Mouse (Mus musculus) CH12.LX (cell line): Measurements from ENCODE around the gene Snx5. TPM values are rescaled to one million over a fixed set of nuclear protein-coding genes. Genes with fewer than 3 reads are reported as not detected.

Experiments
- DNase-seq: peaks from one replicate; pipeline ENCODE4 v3.0.0-alpha.2; 2013; ENCODE audit errors: extremely low read depth
- H3K27ac ChIP-seq: 2 replicates; pipeline ENCODE4 v1.5.1; 2012; ENCODE audit warnings: low read depth, mild to moderate bottlenecking, control low read depth, moderate library complexity; ENCODE audit not compliant: insufficient read depth
- H3K27me3 ChIP-seq: replicated peaks from 2 replicates; pipeline ENCODE3; 2012; ENCODE audit warnings: inconsistent platforms
- H3K36me3 ChIP-seq, 2 experiments: replicated peaks in 1 of 2; 2 replicates each; pipeline versions ENCODE3 to v1.6.1; 2012; ENCODE audit warnings: inconsistent platforms in 1 of 2, low read length in 1 of 2, mild to moderate bottlenecking in 1 of 2, mixed read lengths in 1 of 2, moderate library complexity in 1 of 2; ENCODE audit not compliant: control insufficient read depth in 1 of 2, insufficient read depth in 1 of 2
- H3K4me1 ChIP-seq, 2 experiments: 2 replicates each; pipeline ENCODE4 v1.6.1; 2012; ENCODE audit warnings: inconsistent platforms in 1 of 2, moderate library complexity in 1 of 2; ENCODE audit not compliant: insufficient read depth in 2 of 2, control insufficient read depth in 1 of 2
- H3K4me2 ChIP-seq: 2 replicates; pipeline ENCODE4 v1.6.1; 2012; ENCODE audit warnings: low read depth, mild to moderate bottlenecking, control low read depth; ENCODE audit not compliant: poor library complexity, insufficient read depth, severe bottlenecking
- H3K4me3 ChIP-seq, 3 experiments: fragments of 150-350 bp in 1 of 3; sonication (generic) in 1 of 3; replicated peaks in 1 of 3; 2 replicates each; pipeline versions ENCODE3 to v1.5.1; 2011 to 2012; ENCODE audit warnings: low read depth in 2 of 3, low read length in 2 of 3, mild to moderate bottlenecking in 2 of 3, moderate library complexity in 2 of 3, control low read depth in 1 of 3, improper control_type of control experiment in 1 of 3, inconsistent platforms in 1 of 3, mixed read lengths in 1 of 3; ENCODE audit not compliant: poor library complexity in 1 of 3
- H3K79me2 ChIP-seq: replicated peaks from 2 replicates; pipeline ENCODE4 v1.6.1; 2012; ENCODE audit warnings: mild to moderate bottlenecking, moderate library complexity; ENCODE audit not compliant: control insufficient read depth, poor library complexity, insufficient read depth, severe bottlenecking; ENCODE audit errors: extremely low read depth
- H3K9ac ChIP-seq: 2 replicates; pipeline ENCODE4 v1.6.1; 2012; ENCODE audit warnings: low read depth, mild to moderate bottlenecking, control low read depth, moderate library complexity; ENCODE audit not compliant: insufficient read depth
- H3K9me3 ChIP-seq: replicated peaks from 2 replicates; pipeline ENCODE3; 2012; ENCODE audit warnings: low read length, inconsistent platforms, mixed read lengths
- BHLHE40 ChIP-seq: IDR thresholded peaks from 2 replicates; pipeline ENCODE4 v1.6.1; 2011; ENCODE audit warnings: mild to moderate bottlenecking, low read depth, low read length, improper control_type of control experiment
- CHD1 ChIP-seq: IDR thresholded peaks from 2 replicates; pipeline ENCODE4 v1.6.1; 2012; ENCODE audit warnings: low read depth, low read length, improper control_type of control experiment, inconsistent platforms
- CHD2 ChIP-seq: IDR thresholded peaks from 2 replicates; pipeline ENCODE4 v1.6.1; 2011; ENCODE audit warnings: low read length, improper control_type of control experiment
- CTCF ChIP-seq, 2 experiments: IDR thresholded peaks in 1 of 2; conservative IDR thresholded peaks in 1 of 2; 2 replicates each; pipeline ENCODE4 v1.5.1; 2011 to 2012; ENCODE audit warnings: low read depth in 2 of 2, low read length in 2 of 2, improper control_type of control experiment in 1 of 2, inconsistent platforms in 1 of 2, mild to moderate bottlenecking in 1 of 2, moderate library complexity in 1 of 2
- E2F4 ChIP-seq: IDR thresholded peaks from 2 replicates; pipeline ENCODE4 v1.6.1; 2011; ENCODE audit warnings: low read depth, low read length, improper control_type of control experiment; ENCODE audit not compliant: insufficient replicate concordance
- ELF1 ChIP-seq: IDR thresholded peaks from 2 replicates; pipeline ENCODE4 v1.6.1; 2014; ENCODE audit warnings: low read depth, mild to moderate bottlenecking, inconsistent platforms, low read length, improper control_type of control experiment
- EP300 ChIP-seq: IDR thresholded peaks from 2 replicates; pipeline ENCODE4 v1.6.1; 2011; ENCODE audit warnings: low read length, improper control_type of control experiment
- ETS1 ChIP-seq: conservative IDR thresholded peaks from 2 replicates; pipeline ENCODE4 v1.6.1; 2012; ENCODE audit warnings: low read depth, mild to moderate bottlenecking, inconsistent platforms, low read length, improper control_type of control experiment, moderate library complexity
- GABPA ChIP-seq: IDR thresholded peaks from 2 replicates; pipeline ENCODE4 v1.6.1; 2012; ENCODE audit warnings: low read depth, low read length, improper control_type of control experiment, inconsistent platforms; ENCODE audit not compliant: insufficient replicate concordance
- HCFC1 ChIP-seq: IDR thresholded peaks from 2 replicates; pipeline ENCODE4 v1.6.1; 2012; ENCODE audit warnings: low read depth, mild to moderate bottlenecking, inconsistent platforms, low read length, improper control_type of control experiment
- IRF4 ChIP-seq: IDR thresholded peaks from 2 replicates; pipeline ENCODE4 v1.6.1; 2014; ENCODE audit warnings: low read depth, mild to moderate bottlenecking, inconsistent platforms, low read length, improper control_type of control experiment
- JUN ChIP-seq: IDR thresholded peaks from 2 replicates; pipeline ENCODE4 v1.6.1; 2011; ENCODE audit warnings: low read depth, mild to moderate bottlenecking, low read length, improper control_type of control experiment, moderate library complexity; ENCODE audit not compliant: insufficient read depth
- JUND ChIP-seq: conservative IDR thresholded peaks from 2 replicates; pipeline ENCODE4 v1.6.1; 2011; ENCODE audit warnings: low read depth, low read length, improper control_type of control experiment
- KAT2A ChIP-seq: IDR thresholded peaks from 2 replicates; pipeline ENCODE4 v1.6.1; 2012; ENCODE audit warnings: low read length, improper control_type of control experiment, inconsistent platforms; ENCODE audit not compliant: insufficient replicate concordance
- MAFK ChIP-seq: IDR thresholded peaks from 2 replicates; pipeline ENCODE4 v1.6.1; 2011; ENCODE audit warnings: low read length, improper control_type of control experiment; ENCODE audit not compliant: insufficient replicate concordance
- MAX ChIP-seq: IDR thresholded peaks from 2 replicates; pipeline ENCODE4 v1.6.1; 2011; ENCODE audit warnings: low read length, improper control_type of control experiment
- MAZ ChIP-seq: IDR thresholded peaks from 2 replicates; pipeline ENCODE4 v1.6.1; 2012; ENCODE audit warnings: low read depth, mild to moderate bottlenecking, inconsistent platforms, low read length, improper control_type of control experiment, moderate library complexity
- MEF2A ChIP-seq: IDR thresholded peaks from 2 replicates; pipeline ENCODE4 v1.6.1; 2014; ENCODE audit warnings: low read depth, mild to moderate bottlenecking, inconsistent platforms, low read length, improper control_type of control experiment, borderline replicate concordance
- MXI1 ChIP-seq: IDR thresholded peaks from 2 replicates; pipeline ENCODE4 v1.6.1; 2011; ENCODE audit warnings: mild to moderate bottlenecking, low read depth, low read length, improper control_type of control experiment
- MYC ChIP-seq: IDR thresholded peaks from 2 replicates; pipeline ENCODE4 v1.6.1; 2011; ENCODE audit warnings: low read depth, mild to moderate bottlenecking, improper control_type of control experiment, low read length
- NELFE ChIP-seq: IDR thresholded peaks from 2 replicates; pipeline ENCODE4 v1.6.1; 2011; ENCODE audit warnings: low read depth, low read length, improper control_type of control experiment
- NRF1 ChIP-seq: IDR thresholded peaks from 2 replicates; pipeline ENCODE4 v1.6.1; 2014; ENCODE audit warnings: low read depth, mild to moderate bottlenecking, inconsistent platforms, low read length, improper control_type of control experiment, moderate library complexity
- PAX5 ChIP-seq: IDR thresholded peaks from 2 replicates; pipeline ENCODE4 v1.6.1; 2012; ENCODE audit warnings: low read length, inconsistent platforms, mixed read lengths
- POLR2A ChIP-seq: IDR thresholded peaks from 2 replicates; pipeline ENCODE4 v1.6.1; 2011; ENCODE audit warnings: low read depth, mild to moderate bottlenecking, improper control_type of control experiment, low read length
- POLR2AphosphoS2 ChIP-seq: IDR thresholded peaks from 2 replicates; pipeline ENCODE4 v1.6.1; 2011; ENCODE audit warnings: low read depth, low read length, improper control_type of control experiment
- RAD21 ChIP-seq: IDR thresholded peaks from 2 replicates; pipeline ENCODE4 v1.6.1; 2011; ENCODE audit warnings: low read depth, mild to moderate bottlenecking, low read length, improper control_type of control experiment, moderate library complexity
- RCOR1 ChIP-seq: conservative IDR thresholded peaks from 2 replicates; pipeline ENCODE4 v1.6.1; 2012; ENCODE audit warnings: low read depth, mild to moderate bottlenecking, inconsistent platforms, low read length, improper control_type of control experiment
- SIN3A ChIP-seq: IDR thresholded peaks from 2 replicates; pipeline ENCODE4 v1.6.1; 2012; ENCODE audit warnings: low read length, improper control_type of control experiment, inconsistent platforms
- SMC3 ChIP-seq: IDR thresholded peaks from 2 replicates; pipeline ENCODE4 v1.6.1; 2011; ENCODE audit warnings: low read depth, low read length, improper control_type of control experiment
- TBP ChIP-seq: conservative IDR thresholded peaks from 2 replicates; pipeline ENCODE4 v1.6.1; 2011; ENCODE audit warnings: low read depth, low read length, improper control_type of control experiment
- TCF12 ChIP-seq: IDR thresholded peaks from 2 replicates; pipeline ENCODE4 v1.6.1; 2014; ENCODE audit warnings: low read depth, mild to moderate bottlenecking, inconsistent platforms, low read length, improper control_type of control experiment
- UBTF ChIP-seq: IDR thresholded peaks from 2 replicates; pipeline ENCODE4 v1.6.1; 2012; ENCODE audit warnings: low read depth, mild to moderate bottlenecking, inconsistent platforms, low read length, improper control_type of control experiment, moderate library complexity
- USF1 ChIP-seq: IDR thresholded peaks from 2 replicates; pipeline ENCODE4 v1.6.1; 2014; ENCODE audit warnings: low read depth, mild to moderate bottlenecking, inconsistent platforms, low read length, improper control_type of control experiment
- USF2 ChIP-seq: conservative IDR thresholded peaks from 2 replicates; pipeline ENCODE4 v1.6.1; 2011; ENCODE audit warnings: low read depth, low read length, improper control_type of control experiment
- ZC3H11A ChIP-seq: IDR thresholded peaks from 2 replicates; pipeline ENCODE4 v1.6.1; 2012; ENCODE audit warnings: low read depth, mild to moderate bottlenecking, inconsistent platforms, low read length, improper control_type of control experiment
- ZKSCAN1 ChIP-seq: IDR thresholded peaks from 2 replicates; pipeline ENCODE4 v1.6.1; 2012; ENCODE audit warnings: low read depth, inconsistent platforms, low read length, improper control_type of control experiment, borderline replicate concordance
- ZMIZ1 ChIP-seq: IDR thresholded peaks from 2 replicates; pipeline ENCODE4 v1.6.1; 2012; ENCODE audit warnings: low read depth, mild to moderate bottlenecking, inconsistent platforms, low read length, improper control_type of control experiment
- ZNF384 ChIP-seq: IDR thresholded peaks from 2 replicates; pipeline ENCODE4 v1.6.1; 2012; ENCODE audit warnings: low read depth, low read length, improper control_type of control experiment, inconsistent platforms
- dilution Hi-C: fragments of 300-500 bp; cut with MboI; formaldehyde crosslinking; loops from 2 replicates; pipeline ENCODE4 v1.14.3; 2020; ENCODE audit warnings: low sequenced_read_pairs; ENCODE audit not compliant: extremely low pct_unique_long_range_greater_than_20kb, extremely low pct_ligation_motif_present
- in situ Hi-C: fragments of 300-500 bp; cut with MboI; formaldehyde crosslinking; loops from 3 replicates; pipeline ENCODE4 v1.14.3; 2019; ENCODE audit warnings: low sequenced_read_pairs, low pct_ligation_motif_present, low pct_unique_long_range_greater_than_20kb, mixed read lengths
- polyA plus RNA-seq: library from polyadenylated mRNA; unstranded; fragments of >175 nt; gene quantifications from 2 replicates; pipeline ENCODE4 v1.2.1, GENCODE M21; 2012; ENCODE audit warnings: low read depth; ENCODE audit not compliant: insufficient read length
- total RNA-seq, 2 experiments: library from RNA; depleted of rRNA; stranded (reverse); fragments of 300-350 nt in 1 of 2; fragments of >200 nt in 1 of 2; gene quantifications; 2 replicates each; pipeline ENCODE4 v1.2.3; 2012 to 2014

Gene Snx5
- total and polyA plus RNA-seq, 3 experiments: 380 to 1,220 (median 666) TPM

GRCm38 (mm10) chr2:144213803-144214202, 56.9 kb downstream of the Snx5 start:
- Histone ChIP-seq H3K36me3 (no peaks in the 10 kb centered on the region), H3K4me1 (peaks cover 10 to 48% of the 10 kb centered on the region in 2 experiments), H3K4me3 (no peak overlapping the region), H3K27ac (no peak overlapping the region), H3K79me2 (no peaks in the 10 kb centered on the region), H3K4me2 (no peak overlapping the region), H3K9me3 (no peaks in the 10 kb centered on the region), H3K9ac (no peak overlapping the region), H3K27me3 (peaks cover 4% of the 10 kb centered on the region)
- 0 out of 2 replicates have a peak, but pooled peaks have one; percentile 18 for TF ChIP-seq HCFC1
- no peak for TF ChIP-seq NELFE
- TF ChIP-seq POLR2A: no peak
- peak; percentile 87 for TF ChIP-seq MEF2A
- TF ChIP-seq SIN3A: peak; percentile 80
- no peak for TF ChIP-seq UBTF
- TF ChIP-seq USF1: peak; percentile 68
- no peak for TF ChIP-seq E2F4
- peak; percentile 98 for TF ChIP-seq IRF4
- no peak for TF ChIP-seq NRF1
- TF ChIP-seq ZC3H11A: no peak
- TF ChIP-seq MYC: peak; percentile 97
- peak; percentile 100 for TF ChIP-seq EP300
- TF ChIP-seq CTCF (conservative IDR thresholded peaks at IDR 0.05 in 1 of 2, IDR thresholded peaks at IDR 0.05 in 1 of 2; ENCODE audit: low read depth in 2 of 2, low read length in 2 of 2): no peak
- peak; percentile 98 for TF ChIP-seq MAX
- no peak for TF ChIP-seq PAX5
- no peak for TF ChIP-seq CHD1
- TF ChIP-seq POLR2AphosphoS2: no peak
- peak; percentile 93 for TF ChIP-seq MAFK
- no peak; the same call in 1 of the 2 replicates for TF ChIP-seq SMC3
- TF ChIP-seq ZMIZ1: no peak
- 0 out of 2 replicates have a peak, but pooled peaks have one; percentile 48 for TF ChIP-seq KAT2A
- peak; percentile 91 for TF ChIP-seq JUN
- TF ChIP-seq RCOR1: peak; percentile 99
- TF ChIP-seq MXI1: peak; percentile 74; the same call in 1 of the 2 replicates
- peak; percentile 93 for TF ChIP-seq ETS1
- no peak for TF ChIP-seq RAD21
- peak; percentile 88 for TF ChIP-seq CHD2
- no peak for TF ChIP-seq TBP
- peak; percentile 37; the same call in 1 of the 2 replicates for TF ChIP-seq ZNF384
- no peak for TF ChIP-seq ZKSCAN1
- no peak for TF ChIP-seq GABPA
- TF ChIP-seq MAZ: peak; percentile 56; the same call in 1 of the 2 replicates
- TF ChIP-seq ELF1: no peak
- peak; percentile 79 for TF ChIP-seq USF2
- peak; percentile 92 for TF ChIP-seq JUND
- TF ChIP-seq BHLHE40: peak; percentile 96
- peak; percentile 90 for TF ChIP-seq TCF12
- in situ Hi-C loops (loop anchor here (10.0 kb wide), 2 partner anchors 209 to 349 kb away; partner anchors contain the start of gene Bfsp1), dilution Hi-C loops (no loop called here)
- peak; percentile 93 for DNase-seq
